Mouse (Mus musculus): Measurements from ENCODE around the gene Hadhb. TPM values are rescaled to one million over a fixed set of nuclear protein-coding genes. Genes with fewer than 3 reads are reported as not detected.

Gene Hadhb
- polyA plus RNA-seq, 1 experiment from 2014 or later: 318 TPM

GRCm38 (mm10) chr5:30128680-30129079 lies 26.4 kb upstream of the Hadhb start:
- H3K9ac ChIP-seq: no peak overlapping the region
- H3K9me3 ChIP-seq: no peaks in the 10 kb centered on the region
- no peak overlapping the region for H3K4me3 ChIP-seq
- WGBS: 91% methylated on average over 6 of the region's 6 CpGs
- H3K4me2 ChIP-seq: no peak overlapping the region
- H3K27ac ChIP-seq (replicated peaks): no peak overlapping the region
- H3K27me3 ChIP-seq (replicated peaks): no peaks in the 10 kb centered on the region
- H3K36me3 ChIP-seq: peaks cover 95% of the 10 kb centered on the region
- ATAC-seq (ENCODE audit: extremely low read depth, insufficient number of reproducible peaks, low FRiP score, low TSS enrichment): no peak
- H3K4me1 ChIP-seq: no peaks in the 10 kb centered on the region

GRCm38 (mm10) chr5:30131246-30131645 lies 23.8 kb upstream of the Hadhb start:
- Histone ChIP-seq H3K4me1 (no peaks in the 10 kb centered on the region), H3K9ac (no peak overlapping the region), H3K36me3 (peaks cover 95% of the 10 kb centered on the region), H3K27ac (replicated peaks) (no peak overlapping the region), H3K27me3 (replicated peaks) (no peaks in the 10 kb centered on the region), H3K9me3 (no peaks in the 10 kb centered on the region), H3K4me3 (no peak overlapping the region), H3K4me2 (no peak overlapping the region)
- ATAC-seq (ENCODE audit: extremely low read depth, insufficient number of reproducible peaks, low FRiP score, low TSS enrichment): no peak
- whole genome bisulfite sequencing: 88% methylated on average over 4 of the region's 4 CpGs

- no peaks in the 10 kb centered on the region for H3K4me1 ChIP-seq
- peaks cover 92% of the 10 kb centered on the region for H3K36me3 ChIP-seq
- H3K4me3 ChIP-seq: no peak overlapping the region
- no peak for ATAC-seq (ENCODE audit: extremely low read depth, insufficient number of reproducible peaks, low FRiP score, low TSS enrichment)
- WGBS: 88% methylated on average over 2 of the region's 2 CpGs
- no peaks in the 10 kb centered on the region for H3K27me3 ChIP-seq (replicated peaks)
- H3K9me3 ChIP-seq: no peaks in the 10 kb centered on the region
- no peak overlapping the region for H3K27ac ChIP-seq (replicated peaks)
- no peak overlapping the region for H3K4me2 ChIP-seq
- H3K9ac ChIP-seq: no peak overlapping the region
Observed at GRCm38 (mm10) chr5:30132173-30132572, 22.9 kb upstream of the Hadhb start.

GRCm38 (mm10) chr5:30135711-30136231 lies 19.3 kb upstream of the Hadhb start:
- 90% methylated on average over 11 of the region's 11 CpGs for WGBS

GRCm38 (mm10) chr5:30137271-30137670 lies 17.8 kb upstream of the Hadhb start:
- no peaks in the 10 kb centered on the region for H3K27me3 ChIP-seq (replicated peaks)
- H3K4me2 ChIP-seq: no peak overlapping the region
- H3K4me1 ChIP-seq: no peaks in the 10 kb centered on the region
- ATAC-seq (ENCODE audit: extremely low read depth, insufficient number of reproducible peaks, low FRiP score, low TSS enrichment): no peak
- H3K27ac ChIP-seq (replicated peaks): no peak overlapping the region
- no peak overlapping the region for H3K4me3 ChIP-seq
- no peaks in the 10 kb centered on the region for H3K9me3 ChIP-seq
- peaks cover 94% of the 10 kb centered on the region for H3K36me3 ChIP-seq
- no peak overlapping the region for H3K9ac ChIP-seq
- 90% methylated on average over 9 of the region's 9 CpGs for WGBS

More at GRCm38 (mm10) chr5:30135711-30136231, 19.3 kb upstream of the Hadhb start:
- Histone ChIP-seq H3K9ac (no peak overlapping the region), H3K4me3 (no peak overlapping the region), H3K27me3 (replicated peaks) (no peaks in the 10 kb centered on the region), H3K4me2 (no peak overlapping the region), H3K4me1 (no peaks in the 10 kb centered on the region), H3K36me3 (peaks cover 92% of the 10 kb centered on the region), H3K9me3 (no peaks in the 10 kb centered on the region), H3K27ac (replicated peaks) (no peak overlapping the region)
- ATAC-seq (ENCODE audit: extremely low read depth, insufficient number of reproducible peaks, low FRiP score, low TSS enrichment): no peak

- Histone ChIP-seq H3K4me1 (no peaks in the 10 kb centered on the region), H3K27me3 (replicated peaks) (no peaks in the 10 kb centered on the region), H3K9me3 (no peaks in the 10 kb centered on the region), H3K27ac (replicated peaks) (no peak overlapping the region), H3K4me2 (no peak overlapping the region), H3K36me3 (peaks cover 94% of the 10 kb centered on the region), H3K9ac (no peak overlapping the region), H3K4me3 (no peak overlapping the region)
- ATAC-seq (ENCODE audit: extremely low read depth, insufficient number of reproducible peaks, low FRiP score, low TSS enrichment): no peak
- WGBS: 87% methylated on average over 4 of the region's 4 CpGs
Observed at GRCm38 (mm10) chr5:30138193-30138592, 16.9 kb upstream of the Hadhb start.

- Histone ChIP-seq H3K36me3 (peaks cover 73% of the 10 kb centered on the region), H3K4me2 (no peak overlapping the region), H3K4me1 (peaks cover 15% of the 10 kb centered on the region), H3K9me3 (no peaks in the 10 kb centered on the region), H3K27me3 (replicated peaks) (no peaks in the 10 kb centered on the region), H3K9ac (no peak overlapping the region), H3K4me3 (no peak overlapping the region), H3K27ac (replicated peaks) (no peak overlapping the region)
- 89% methylated on average over 6 of the region's 6 CpGs for WGBS
- no peak for ATAC-seq (ENCODE audit: extremely low read depth, insufficient number of reproducible peaks, low FRiP score, low TSS enrichment)
Observed at GRCm38 (mm10) chr5:30146526-30146925, 8.5 kb upstream of the Hadhb start.

GRCm38 (mm10) chr5:30148133-30148920 lies 6.7 kb upstream of the Hadhb start:
- H3K4me3 ChIP-seq: no peak overlapping the region
- no peaks in the 10 kb centered on the region for H3K27me3 ChIP-seq (replicated peaks)
- H3K36me3 ChIP-seq: peaks cover 55% of the 10 kb centered on the region
- ATAC-seq (ENCODE audit: extremely low read depth, insufficient number of reproducible peaks, low FRiP score, low TSS enrichment): no peak
- 80% methylated on average over 5 of the region's 5 CpGs for WGBS
- H3K4me1 ChIP-seq: peaks cover 26% of the 10 kb centered on the region
- H3K9me3 ChIP-seq: no peaks in the 10 kb centered on the region
- H3K27ac ChIP-seq (replicated peaks): no peak overlapping the region
- H3K9ac ChIP-seq: no peak overlapping the region
- H3K4me2 ChIP-seq: no peak overlapping the region

GRCm38 (mm10) chr5:30152007-30152406 lies 3.0 kb upstream of the Hadhb start:
- 76% methylated on average over 4 of the region's 4 CpGs for WGBS
- peaks cover 22% of the 10 kb centered on the region for H3K36me3 ChIP-seq
- no peak overlapping the region for H3K4me3 ChIP-seq
- H3K4me2 ChIP-seq: peak overlapping the region; percentile 30; the same call in 1 of the 2 replicates
- H3K4me1 ChIP-seq: peaks cover 43% of the 10 kb centered on the region
- no peak overlapping the region; the same call in 1 of the 2 replicates for H3K27ac ChIP-seq (replicated peaks)
- no peaks in the 10 kb centered on the region for H3K9me3 ChIP-seq
- H3K9ac ChIP-seq: no peak overlapping the region
- ATAC-seq (ENCODE audit: extremely low read depth, insufficient number of reproducible peaks, low FRiP score, low TSS enrichment): no peak
- H3K27me3 ChIP-seq (replicated peaks): no peaks in the 10 kb centered on the region

- 75% methylated on average over 1 of the region's 1 CpGs for WGBS
- H3K27me3 ChIP-seq (replicated peaks): no peaks in the 10 kb centered on the region
- no peak for ATAC-seq (ENCODE audit: extremely low read depth, insufficient number of reproducible peaks, low FRiP score, low TSS enrichment)
- no peaks in the 10 kb centered on the region for H3K9me3 ChIP-seq
- H3K4me2 ChIP-seq: peak overlapping the region; percentile 30; the same call in 1 of the 2 replicates
- H3K9ac ChIP-seq: no peak overlapping the region
- H3K4me3 ChIP-seq: no peak overlapping the region
- H3K27ac ChIP-seq (replicated peaks): no peak overlapping the region
- peaks cover 18% of the 10 kb centered on the region for H3K36me3 ChIP-seq
- H3K4me1 ChIP-seq: peaks cover 43% of the 10 kb centered on the region
Observed at GRCm38 (mm10) chr5:30152413-30152812, 2.6 kb upstream of the Hadhb start.

- Histone ChIP-seq H3K4me2 (peak overlapping the region; percentile 85), H3K4me3 (peak overlapping the region; percentile 97; the same call in 1 of the 2 replicates), H3K4me1 (peaks cover 49% of the 10 kb centered on the region), H3K27ac (replicated peaks) (no peak overlapping the region), H3K9ac (no peak overlapping the region), H3K9me3 (no peaks in the 10 kb centered on the region), H3K36me3 (peaks cover 17% of the 10 kb centered on the region; the same call in 1 of the 2 replicates), H3K27me3 (replicated peaks) (no peaks in the 10 kb centered on the region)
- WGBS: 88% methylated on average over 2 of the region's 2 CpGs
- ATAC-seq (ENCODE audit: extremely low read depth, insufficient number of reproducible peaks, low FRiP score, low TSS enrichment): no peak
Observed at GRCm38 (mm10) chr5:30153222-30153621, 1.8 kb upstream of the Hadhb start.

GRCm38 (mm10) chr5:30154013-30154412 lies 1.0 kb upstream of the Hadhb start:
- peak overlapping the region; percentile 85 for H3K4me2 ChIP-seq
- H3K4me3 ChIP-seq: peak overlapping the region; percentile 97
- peaks cover 11% of the 10 kb centered on the region; the same call in 1 of the 2 replicates for H3K36me3 ChIP-seq
- H3K9me3 ChIP-seq: no peaks in the 10 kb centered on the region
- H3K9ac ChIP-seq: peak overlapping the region; percentile 99
- no peaks in the 10 kb centered on the region for H3K27me3 ChIP-seq (replicated peaks)
- 25% methylated on average over 4 of the region's 4 CpGs for WGBS
- peaks cover 54% of the 10 kb centered on the region for H3K4me1 ChIP-seq
- peak overlapping the region; percentile 94 for H3K27ac ChIP-seq (replicated peaks)
- ATAC-seq (ENCODE audit: extremely low read depth, insufficient number of reproducible peaks, low FRiP score, low TSS enrichment): no peak

Data from heart, embryonic 13.5 days (tissue).